Mouse (Mus musculus): ENCODE results near the gene Ubc.
"Not testable (repeated sequence)": the region's sequence is repeated elsewhere in the genome, so short reads cannot be mapped to it uniquely, and the experiment has no call there.

Gene Ubc

DNA sequence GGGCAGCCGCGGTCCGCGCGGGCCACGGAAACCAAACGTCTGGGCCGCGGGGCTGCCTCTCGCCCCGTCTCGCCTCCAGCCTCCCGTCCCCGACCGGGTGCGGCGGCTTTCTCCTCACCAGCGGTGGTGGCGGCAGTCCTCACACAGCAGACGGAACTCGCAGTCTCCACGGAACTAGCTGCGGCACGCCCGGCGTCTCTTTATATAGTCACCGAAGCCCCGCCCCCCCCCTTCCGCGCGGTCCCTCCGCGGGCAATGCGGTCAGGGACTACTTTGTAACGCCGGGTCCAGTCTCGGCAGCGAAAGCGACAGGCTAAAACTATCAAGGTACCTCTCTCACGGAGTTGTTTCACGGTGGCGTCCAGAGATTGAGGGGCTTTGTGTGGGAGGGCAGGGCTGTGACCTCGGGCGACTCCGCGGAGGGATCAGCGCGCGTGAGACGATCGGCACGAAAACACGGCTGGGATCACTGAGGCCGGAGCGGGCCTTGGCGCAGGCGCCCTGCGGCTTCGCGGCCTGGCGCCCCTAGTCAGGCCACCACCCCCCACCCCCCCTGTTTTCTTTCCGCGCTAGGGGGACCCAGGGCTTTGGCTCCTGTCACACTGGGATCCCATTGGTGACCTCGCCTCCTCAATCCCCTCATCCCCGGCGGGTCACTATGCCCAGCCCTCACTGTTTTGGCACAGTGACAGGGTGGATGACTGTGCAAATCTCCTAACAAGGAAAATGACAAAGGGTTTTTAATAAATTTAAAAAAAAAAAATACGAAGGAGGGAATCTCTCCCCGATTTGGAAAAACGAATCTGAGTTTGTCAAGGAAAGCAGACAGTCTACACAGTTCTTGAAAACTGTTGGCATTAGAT, at the start of gene Ubc:
Gene Ubc (minus strand): TSS at position 624 of the 863 bp plus-strand sequence.
- DNase-seq = peak; percentile 86

DNA sequence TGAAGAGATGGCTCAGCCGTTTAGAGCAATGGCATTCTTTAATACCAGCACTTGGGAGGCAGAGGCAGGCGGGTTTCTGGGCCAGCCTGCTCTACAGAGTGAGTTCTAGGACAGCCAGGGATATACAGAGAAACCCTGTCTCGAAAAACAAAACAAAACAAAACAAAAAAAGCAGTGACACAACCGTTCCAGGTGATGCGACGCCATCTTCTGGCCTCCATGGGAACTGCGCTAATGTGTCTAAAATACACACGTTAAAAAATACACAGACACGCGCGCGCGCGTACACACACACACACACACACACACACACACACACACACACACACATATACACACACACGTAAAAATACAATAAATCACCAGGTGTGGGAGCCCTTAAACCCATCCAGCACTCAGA, 44.3 kb upstream of the Ubc start:
- not testable (repeated sequence) for DNase-seq

DNA sequence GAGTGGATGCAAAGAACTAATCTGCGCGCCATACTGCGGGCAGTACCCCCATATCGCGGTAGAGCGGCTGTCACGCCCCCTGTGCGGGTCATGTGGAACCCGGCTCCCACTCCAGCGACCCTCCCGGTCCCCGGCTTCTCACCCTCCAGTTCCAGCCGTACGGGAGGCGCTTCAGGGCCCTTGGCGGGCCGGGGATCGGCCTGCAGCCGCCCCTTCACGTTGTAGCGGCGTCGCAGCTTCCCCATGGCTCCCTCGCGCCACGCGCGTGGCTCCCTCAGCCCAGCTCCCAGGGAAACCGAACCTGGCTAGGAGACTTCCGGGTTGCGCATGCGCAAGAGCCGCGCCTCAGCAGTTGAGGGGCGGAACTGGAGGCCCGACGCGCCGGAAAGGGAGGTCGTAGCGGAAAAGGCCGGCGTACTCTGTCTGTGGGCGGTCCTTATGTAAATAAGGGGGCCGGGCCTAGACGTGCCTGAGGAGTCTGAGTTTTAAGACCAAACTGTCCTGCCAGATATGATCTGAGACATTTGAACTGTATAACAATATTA, 43.9 kb upstream of the Ubc start, which contains the start of gene Dhx37:
Gene Dhx37 (minus strand): TSS at position 329 of the 545 bp plus-strand sequence.
- peak; percentile 91 for DNase-seq

DNA sequence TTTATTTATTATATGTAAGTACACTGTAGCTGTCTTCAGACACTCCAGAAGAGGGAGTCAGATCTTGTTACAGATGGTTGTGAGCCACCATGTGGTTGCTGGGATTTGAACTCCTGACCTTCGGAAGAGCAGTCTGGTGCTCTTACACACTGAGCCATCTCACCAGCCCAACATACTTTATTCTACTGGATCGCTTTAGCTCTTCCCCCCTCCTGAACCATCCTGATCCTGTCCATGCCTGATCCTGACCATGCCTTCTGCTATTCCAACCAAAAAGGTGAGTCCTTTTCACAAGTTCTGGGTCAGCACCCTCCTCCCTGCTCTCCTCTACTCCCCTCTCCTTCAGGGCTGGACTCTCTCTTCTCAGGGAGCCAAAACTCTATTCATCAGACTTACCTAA, 42.3 kb upstream of the Ubc start:
- DNase-seq = not testable (repeated sequence)

DNA sequence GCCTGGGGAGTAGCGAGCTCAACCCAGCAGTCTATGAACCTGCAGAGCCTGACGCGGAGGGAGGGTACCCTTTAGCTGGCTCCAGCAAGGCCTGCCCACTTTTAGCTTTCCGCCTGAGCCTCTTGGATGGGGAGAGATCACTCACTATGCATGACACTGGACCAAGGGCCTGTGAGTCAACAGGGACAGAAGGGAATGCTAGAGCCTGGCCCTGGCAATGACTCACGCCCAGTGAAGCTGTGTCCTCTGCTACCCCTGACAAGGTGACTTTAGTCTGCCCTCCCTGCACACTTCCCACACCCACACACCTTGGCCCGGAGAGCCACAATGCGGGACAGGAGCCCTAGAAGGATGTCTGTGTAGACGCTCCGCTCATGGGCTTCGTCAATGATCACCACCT, 36.3 kb upstream of the Ubc start:
- DNase-seq = no peak

DNA sequence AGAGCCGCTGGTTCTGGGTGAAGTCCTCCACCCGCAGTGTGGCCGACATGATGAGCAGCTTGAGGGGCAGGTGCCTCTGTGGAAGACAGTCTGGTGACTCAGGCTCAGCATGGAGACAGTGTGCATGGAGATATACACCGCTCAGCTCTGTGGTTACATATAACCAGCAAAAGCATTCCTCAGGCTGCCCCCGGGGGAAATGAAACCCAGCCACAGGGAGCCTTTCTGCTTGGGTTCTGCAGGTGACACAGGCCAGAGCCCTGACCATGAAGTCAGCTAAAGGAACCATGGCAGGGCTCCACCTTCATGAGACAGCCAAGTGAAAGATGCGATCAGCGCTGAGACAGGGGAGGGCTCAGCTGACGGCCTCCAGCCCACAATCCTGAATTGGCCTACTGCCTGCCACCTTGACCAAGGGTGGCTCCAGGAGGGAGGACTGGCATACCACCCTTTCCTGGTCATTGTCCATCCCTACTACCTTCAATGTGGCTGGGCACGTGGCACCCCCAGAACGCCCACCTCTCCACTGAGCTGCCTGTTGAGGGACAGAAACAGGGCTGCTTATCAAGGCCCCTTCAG, 35.8 kb upstream of the Ubc start:
- DNase-seq = no peak

DNA sequence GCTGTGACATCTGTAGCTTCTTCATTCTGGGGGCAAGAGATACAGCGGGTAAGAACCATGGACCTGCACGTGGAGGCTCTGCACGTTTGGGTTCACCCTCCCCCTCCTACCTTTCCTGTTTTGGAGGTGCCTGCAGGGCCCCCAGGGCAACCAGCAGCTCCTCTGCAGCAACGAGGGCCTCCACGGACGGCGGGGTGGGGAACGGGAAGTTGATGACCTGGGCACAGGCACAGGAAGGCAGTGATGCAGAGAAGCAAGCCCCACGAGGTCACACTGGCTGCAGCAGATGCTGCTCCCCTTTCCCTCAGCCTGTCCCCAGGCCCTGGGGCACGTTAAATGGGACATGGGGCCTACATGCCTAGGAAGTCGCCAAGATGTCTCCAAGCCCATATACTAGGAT, 29.1 kb upstream of the Ubc start:
- no peak for DNase-seq

DNA sequence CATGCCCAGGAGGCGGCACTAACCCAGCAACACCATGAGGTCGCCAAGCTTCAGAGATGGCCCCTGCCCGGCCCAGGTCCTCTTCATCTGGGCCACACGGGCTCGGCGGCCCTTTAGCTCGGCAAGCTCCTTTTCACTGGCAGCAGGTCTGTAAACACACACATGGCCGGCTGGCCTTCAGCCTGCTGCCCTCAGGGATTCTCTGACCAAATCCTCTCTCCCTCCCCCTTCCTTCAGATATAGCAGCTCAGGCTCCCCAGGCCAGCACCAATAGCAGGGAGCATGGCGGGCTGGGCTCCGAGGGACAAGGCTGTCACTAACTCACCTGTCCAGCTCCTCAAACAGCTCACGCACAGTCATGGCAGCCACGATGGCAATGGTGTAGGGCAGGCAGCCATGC, 28.6 kb upstream of the Ubc start:
- peak; percentile 62 for DNase-seq

DNA sequence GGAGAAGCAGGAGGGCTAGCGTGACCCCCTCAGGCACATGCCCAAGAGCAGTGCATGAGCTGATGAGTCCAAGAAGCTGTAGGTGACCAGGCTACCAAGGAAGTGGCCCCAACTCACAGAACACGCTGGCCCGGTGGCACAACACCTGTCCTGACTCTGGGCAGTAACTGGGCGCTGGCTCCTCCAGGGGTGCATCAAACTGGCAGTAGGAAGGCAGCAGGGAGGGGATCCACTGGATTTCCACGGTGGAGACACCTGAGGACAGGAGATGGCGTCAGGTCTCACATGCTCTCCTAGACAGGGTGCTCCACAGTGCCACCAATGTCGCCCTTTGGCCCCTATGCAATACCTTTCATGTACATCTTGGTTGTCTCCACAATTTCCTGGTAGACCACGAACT, 26.2 kb upstream of the Ubc start:
- no peak for DNase-seq

DNA sequence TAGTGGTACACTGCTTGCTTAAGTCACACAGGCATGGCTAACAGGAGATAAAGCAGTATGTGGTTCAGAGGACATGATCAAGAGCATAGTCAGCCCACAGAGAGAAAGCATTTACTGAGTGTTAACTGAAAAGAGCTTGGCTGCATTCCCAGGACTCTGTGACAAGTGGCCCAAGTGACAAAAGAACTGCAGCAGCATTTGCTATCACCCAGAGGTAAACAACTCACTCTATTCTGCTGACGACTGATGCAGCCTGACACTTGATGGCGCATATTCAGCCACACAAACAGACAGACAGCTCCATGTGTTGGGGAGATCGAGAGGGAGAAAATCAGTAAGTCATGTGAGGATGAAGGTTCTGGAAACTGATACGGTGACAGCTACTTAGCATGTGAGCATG, 23.8 kb upstream of the Ubc start:
- no peak for DNase-seq

DNA sequence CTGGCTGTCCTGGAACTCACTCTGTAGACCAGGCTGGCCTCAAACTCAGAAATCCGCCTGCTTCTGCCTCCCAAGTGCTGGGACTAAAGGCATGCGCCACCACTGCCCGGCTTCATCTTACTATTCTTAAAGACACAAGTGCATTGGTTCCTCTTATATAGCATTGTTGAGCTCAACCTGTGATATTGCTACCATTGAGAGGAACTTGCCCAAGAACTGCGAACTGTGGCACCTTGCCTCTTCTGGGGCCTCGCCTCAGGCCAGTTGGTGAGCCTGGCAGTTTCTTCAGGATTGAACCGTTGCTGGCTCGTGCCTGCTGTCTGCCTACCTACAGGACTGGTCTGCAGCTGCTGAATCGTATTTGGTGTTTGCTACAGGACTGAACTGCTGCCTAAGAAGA, 22.5 kb upstream of the Ubc start:
- DNase-seq = not testable (repeated sequence)

DNA sequence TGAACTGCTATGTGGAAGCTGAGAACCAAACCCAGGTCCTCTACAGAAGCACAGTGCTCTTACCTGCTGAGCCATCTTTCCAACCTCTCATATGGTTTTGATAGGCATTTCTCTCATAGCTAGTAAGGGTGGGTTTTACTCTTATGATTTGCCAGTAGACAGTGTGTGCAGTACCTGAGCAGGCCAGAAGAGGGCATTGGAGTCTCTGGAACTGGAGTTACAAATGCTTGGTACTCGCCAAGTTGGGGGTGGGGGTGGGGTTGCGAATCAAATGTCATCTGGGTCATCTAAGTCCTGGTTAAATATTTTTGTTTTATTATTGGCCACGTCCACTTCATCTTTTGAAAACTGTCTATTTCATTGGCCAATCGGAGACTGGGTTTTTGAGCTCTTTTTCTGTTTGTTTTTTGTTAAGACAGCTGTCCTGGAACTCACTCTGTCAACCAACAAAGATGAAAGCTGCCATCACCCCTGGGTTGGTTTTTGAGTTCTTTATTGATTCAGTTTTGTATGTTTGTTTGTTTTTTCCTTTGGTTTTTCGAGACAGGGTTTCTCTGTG, 22.0 kb upstream of the Ubc start:
- peak; percentile 51 for DNase-seq

DNA sequence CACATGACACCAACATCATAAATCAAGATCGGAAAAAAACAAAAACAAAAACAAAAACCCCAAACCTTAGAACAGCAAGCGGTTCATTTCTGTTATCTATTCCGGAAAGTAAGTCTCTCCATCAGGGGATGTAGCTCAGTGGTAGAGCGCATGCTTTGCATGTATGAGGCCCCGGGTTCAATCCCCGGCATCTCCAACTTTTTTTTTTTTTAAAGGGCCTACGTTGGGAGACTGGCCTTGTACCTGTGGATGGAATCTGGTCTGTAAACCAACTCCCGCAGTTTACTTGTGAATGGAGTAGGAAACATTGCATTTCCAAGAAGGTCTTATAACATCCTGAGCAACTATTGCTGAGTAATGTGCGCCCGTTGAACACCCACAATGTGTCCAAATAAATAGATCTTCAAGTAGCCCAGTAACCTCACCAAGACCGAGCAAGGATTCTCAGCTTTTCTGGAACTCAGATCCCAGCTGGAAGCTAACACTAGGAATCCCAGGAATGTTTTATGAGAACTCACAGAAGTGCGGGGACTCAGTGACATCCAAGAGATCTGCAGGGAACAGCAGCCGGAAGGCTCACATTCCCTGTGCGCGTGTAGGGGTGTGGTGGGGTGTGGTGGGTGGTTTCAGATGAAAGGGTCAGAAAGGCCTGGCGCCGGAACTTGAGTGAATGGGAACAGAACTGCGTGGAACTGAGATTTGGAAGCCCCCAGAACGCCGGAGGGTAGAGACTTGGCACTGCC, 19.5 kb upstream of the Ubc start:
- no peak for DNase-seq

DNA sequence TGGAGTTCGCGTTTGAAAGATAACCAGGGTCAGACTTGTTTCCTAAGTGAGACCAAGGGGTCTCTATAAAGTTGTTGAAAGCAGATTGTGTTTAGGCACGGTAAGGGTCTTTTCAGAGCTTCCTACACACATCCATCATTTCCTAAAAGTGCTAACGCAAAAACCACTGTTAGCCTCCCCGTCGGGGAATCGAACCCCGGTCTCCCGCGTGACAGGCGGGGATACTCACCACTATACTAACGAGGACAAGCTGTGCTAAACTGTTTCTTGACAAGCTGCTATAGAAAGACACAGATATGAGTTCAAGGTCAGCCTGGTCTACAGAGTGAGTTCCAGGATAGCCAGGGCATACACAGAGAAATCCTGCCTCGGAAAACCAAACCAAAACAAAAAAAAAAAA, 18.8 kb upstream of the Ubc start:
- DNase-seq = peak; percentile 67

DNA sequence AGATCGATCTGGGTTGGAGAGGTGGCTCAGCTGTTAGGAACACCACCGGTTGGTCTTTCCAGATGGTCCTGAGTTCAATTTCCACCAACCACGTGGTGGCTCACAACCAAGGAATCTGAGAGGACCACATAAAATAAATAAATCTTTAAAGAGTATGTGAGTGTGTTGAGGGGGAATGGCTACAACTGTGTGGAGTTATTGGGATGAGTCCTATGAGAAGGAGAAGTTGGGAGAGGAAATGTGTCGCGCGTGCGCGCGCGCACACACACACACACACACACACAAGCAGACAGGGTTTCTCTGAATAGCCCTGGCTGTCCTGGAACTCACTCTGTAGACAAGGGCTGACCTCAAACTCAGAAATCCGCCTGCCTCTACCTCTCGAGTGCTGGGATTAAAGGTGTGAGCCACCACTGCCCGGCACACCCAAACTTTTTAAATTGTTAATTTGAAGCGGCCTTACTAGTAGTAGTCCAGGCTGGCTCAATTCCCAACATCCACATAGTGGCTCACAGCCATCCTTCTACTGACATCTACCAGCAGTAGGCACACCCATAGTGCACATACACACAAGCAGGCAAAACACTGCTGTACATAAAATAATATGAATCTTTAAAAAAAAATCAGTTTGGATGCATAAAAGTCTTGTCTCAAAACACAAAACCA, 18.0 kb upstream of the Ubc start:
- peak; percentile 29 for DNase-seq

DNA sequence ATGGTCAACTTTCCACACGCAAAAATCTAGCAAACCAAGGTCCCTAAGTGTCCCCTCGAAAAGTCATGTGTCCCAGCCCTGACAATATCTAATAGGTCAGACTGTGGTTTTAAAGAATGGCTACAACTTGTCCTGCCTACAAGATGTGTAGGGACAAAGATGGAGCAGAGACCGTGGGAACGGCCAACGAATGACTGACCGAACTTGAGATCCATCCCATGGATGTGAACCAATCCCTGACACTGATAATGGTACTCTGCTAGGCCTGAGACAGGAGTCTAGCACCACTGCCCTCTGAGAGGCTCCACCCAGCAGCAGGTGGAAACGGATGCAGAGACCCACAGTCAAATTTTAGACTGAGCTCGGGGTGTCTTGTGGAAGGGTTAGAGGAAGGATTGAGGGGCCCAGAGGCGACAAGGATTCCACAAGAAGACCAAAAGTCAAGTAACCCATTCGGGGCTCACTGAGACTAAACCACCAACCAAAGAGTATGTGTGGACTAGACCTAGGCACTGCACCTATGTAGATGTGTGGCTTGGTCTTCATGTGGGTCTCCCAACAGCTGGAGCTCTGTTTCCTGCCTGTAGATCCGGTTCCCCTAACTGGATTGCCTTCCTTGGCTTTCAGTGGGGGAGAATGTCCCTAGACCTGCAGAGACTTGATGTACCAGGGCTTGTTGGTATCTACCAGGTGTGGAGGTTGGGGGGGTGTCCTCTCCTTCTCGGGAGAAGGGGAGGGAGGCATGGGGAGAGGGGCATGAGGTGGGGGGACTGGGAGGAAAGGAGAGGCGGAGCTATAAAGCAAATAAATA, 17.2 kb upstream of the Ubc start:
- DNase-seq = no peak

DNA sequence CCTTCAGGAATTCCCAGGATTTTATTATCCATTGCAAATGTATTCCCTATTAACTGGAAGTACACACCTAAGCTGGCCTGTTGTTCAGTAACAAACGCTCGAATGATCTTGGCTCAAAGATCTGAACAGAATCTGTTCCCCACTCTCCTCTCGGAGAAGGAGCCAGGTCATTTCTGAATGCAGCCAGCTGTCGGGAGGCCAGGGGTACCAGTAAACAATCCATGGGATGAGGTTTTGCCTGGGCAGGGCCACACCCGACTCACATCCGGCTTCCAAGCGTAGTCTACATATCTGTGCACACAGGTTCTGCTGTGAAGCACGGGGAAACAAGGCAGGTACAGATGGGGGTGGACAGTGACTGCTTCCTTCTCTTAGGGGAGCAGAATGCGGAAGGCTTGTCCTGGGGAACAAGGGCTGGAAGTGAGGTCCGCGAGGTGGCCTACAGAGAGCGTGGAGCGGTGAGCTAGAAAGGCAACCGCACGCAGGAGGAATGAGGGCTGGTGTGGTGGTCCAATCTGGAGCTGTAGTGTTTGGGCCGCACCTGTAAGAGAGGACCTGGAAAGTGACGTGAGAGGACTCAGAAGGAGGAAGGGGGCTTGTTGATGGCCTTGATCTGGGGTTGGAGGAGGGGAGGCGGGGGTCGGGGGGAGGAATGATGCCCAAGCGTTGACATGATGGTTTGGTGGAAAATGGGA, 16.5 kb upstream of the Ubc start:
- DNase-seq = peak; percentile 70

DNA sequence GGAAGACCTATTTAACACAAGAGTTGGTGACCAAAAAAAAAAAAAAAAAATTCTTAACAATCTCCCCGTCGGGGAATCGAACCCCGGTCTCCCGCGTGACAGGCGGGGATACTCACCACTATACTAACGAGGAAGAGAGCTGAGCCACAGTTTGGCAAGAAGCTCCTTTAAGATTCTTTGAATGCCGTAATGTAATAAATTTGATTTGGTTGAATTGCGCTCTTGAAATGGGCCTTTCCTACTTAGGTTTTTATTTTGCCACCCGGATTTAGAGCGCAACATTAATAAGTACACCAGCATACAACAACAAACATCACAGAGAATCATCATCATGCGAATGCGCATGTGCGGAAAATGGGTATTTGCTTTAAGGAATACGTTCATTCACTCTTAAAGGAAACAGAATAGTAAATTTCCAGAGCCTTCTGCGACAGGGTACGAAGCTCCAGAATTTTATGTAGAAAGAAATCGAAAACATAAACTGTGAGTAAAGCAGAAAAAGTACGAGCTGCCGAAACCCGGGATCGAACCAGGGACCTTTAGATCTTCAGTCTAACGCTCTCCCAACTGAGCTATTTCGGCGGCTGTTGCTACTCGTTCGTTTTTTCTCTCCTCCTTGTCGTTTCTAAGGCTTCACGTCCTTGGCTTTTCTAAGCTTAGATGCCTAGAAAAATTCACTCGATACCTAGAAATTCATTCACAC, 15.7 kb upstream of the Ubc start:
- DNase-seq = peak; percentile 91

DNA sequence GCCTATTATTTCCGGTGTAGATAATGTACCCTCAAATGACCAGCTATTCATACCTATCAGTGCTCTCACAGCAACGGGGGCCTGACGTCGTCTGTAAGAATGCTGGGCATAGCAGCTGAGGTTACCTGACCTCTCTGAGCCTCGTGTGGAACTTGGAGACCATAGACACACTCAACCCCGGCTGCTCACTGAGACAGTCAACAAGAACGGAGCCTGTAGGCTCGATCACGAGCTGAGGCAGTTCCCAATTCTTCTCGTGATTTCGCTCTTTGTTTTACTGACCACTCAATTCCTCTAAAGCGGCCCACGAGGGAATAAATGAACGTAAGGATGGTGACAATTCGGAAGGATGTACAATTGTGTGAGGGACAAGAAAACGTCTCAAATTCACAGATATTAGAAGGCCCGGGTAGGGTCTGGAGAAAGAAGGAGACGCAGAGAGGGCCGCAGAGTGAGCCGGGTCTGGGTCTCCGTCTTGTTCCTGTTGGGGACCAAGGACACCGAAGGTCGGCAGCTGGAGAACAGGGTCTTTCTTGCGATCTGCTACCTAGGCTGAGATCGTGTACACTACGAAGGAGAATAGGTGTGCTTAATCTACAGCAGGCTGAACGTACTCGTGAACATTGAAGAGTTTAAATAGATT, 15.0 kb upstream of the Ubc start:
- DNase-seq = no peak

DNA sequence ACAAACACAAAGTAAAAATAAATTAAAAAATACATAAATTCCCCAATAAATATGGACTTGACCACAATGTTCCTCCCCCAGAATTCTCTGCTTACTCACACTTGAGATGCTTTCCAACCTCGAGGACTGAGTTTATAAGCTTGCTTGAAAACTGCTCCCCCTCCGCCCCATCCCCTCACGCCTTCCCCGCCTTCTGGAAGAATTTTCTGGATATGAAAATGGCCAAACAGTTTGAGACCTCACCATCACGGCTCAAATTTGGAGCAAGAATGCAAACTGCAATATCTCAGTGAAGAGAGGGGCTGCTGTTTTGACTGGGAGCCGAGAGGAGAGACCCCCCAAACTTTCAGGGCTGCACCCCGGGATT, 14.5 kb upstream of the Ubc start:
- no peak for DNase-seq
